Mouse (Mus musculus): Measurements from ENCODE around the gene Wnk2. TPM values are rescaled to one million over a fixed set of nuclear protein-coding genes. Genes with fewer than 3 reads are reported as not detected.

Gene Wnk2
- total RNA-seq, 4 experiments from 2014 or later = 115 to 126 (median 123) TPM

GRCm38 (mm10) chr13:49144451-49144850, 3.4 kb downstream of the Wnk2 start:
- no peak for DNase-seq (ENCODE audit: low spot score in 2 of 2)

- no peak for DNase-seq (ENCODE audit: low spot score in 2 of 2)
Observed at GRCm38 (mm10) chr13:49143323-49143722, 4.5 kb downstream of the Wnk2 start.

GRCm38 (mm10) chr13:49142396-49142795, 5.4 kb downstream of the Wnk2 start:
- DNase-seq (ENCODE audit: low spot score in 2 of 2) = no peak

GRCm38 (mm10) chr13:49140567-49140966, 7.2 kb downstream of the Wnk2 start:
- no peak for DNase-seq (ENCODE audit: low spot score in 2 of 2)

GRCm38 (mm10) chr13:49134491-49134890, 13.3 kb downstream of the Wnk2 start:
- DNase-seq (ENCODE audit: low spot score in 2 of 2) = no peak

GRCm38 (mm10) chr13:49133125-49133524, 14.7 kb downstream of the Wnk2 start:
- DNase-seq (ENCODE audit: low spot score in 2 of 2) = no peak

- no peak for DNase-seq (ENCODE audit: low spot score in 2 of 2)
Observed at GRCm38 (mm10) chr13:49131946-49132687, 15.7 kb downstream of the Wnk2 start.

- no peak for DNase-seq (ENCODE audit: low spot score in 2 of 2)
Observed at GRCm38 (mm10) chr13:49131342-49131855, 16.4 kb downstream of the Wnk2 start.

- peak in 1 of 2 experiments; percentile 68 for DNase-seq (ENCODE audit: low spot score in 2 of 2)
Observed at GRCm38 (mm10) chr13:49129845-49130244, 18.0 kb downstream of the Wnk2 start.

GRCm38 (mm10) chr13:49129154-49129553, 18.7 kb downstream of the Wnk2 start:
- no peak for DNase-seq (ENCODE audit: low spot score in 2 of 2)

GRCm38 (mm10) chr13:49127844-49128631, 19.8 kb downstream of the Wnk2 start:
- peak in 1 of 2 experiments; percentile 62 for DNase-seq (ENCODE audit: low spot score in 2 of 2)

GRCm38 (mm10) chr13:49122106-49122505, 25.7 kb downstream of the Wnk2 start:
- no peak for DNase-seq (ENCODE audit: low spot score in 2 of 2)

- no peak for DNase-seq (ENCODE audit: low spot score in 2 of 2)
Observed at GRCm38 (mm10) chr13:49117563-49117962, 30.3 kb downstream of the Wnk2 start.

GRCm38 (mm10) chr13:49114921-49115320, 32.9 kb downstream of the Wnk2 start:
- no peak for DNase-seq (ENCODE audit: low spot score in 2 of 2)

GRCm38 (mm10) chr13:49114116-49114515, 33.7 kb downstream of the Wnk2 start:
- DNase-seq (ENCODE audit: low spot score in 2 of 2) = no peak

- no peak for DNase-seq (ENCODE audit: low spot score in 2 of 2)
Observed at GRCm38 (mm10) chr13:49113345-49113744, 34.5 kb downstream of the Wnk2 start.

GRCm38 (mm10) chr13:49112652-49113051, 35.2 kb downstream of the Wnk2 start:
- no peak for DNase-seq (ENCODE audit: low spot score in 2 of 2)

GRCm38 (mm10) chr13:49109665-49110064, 38.1 kb downstream of the Wnk2 start:
- no peak for DNase-seq (ENCODE audit: low spot score in 2 of 2)

- no peak for DNase-seq (ENCODE audit: low spot score in 2 of 2)
Observed at GRCm38 (mm10) chr13:49108119-49108846, 39.5 kb downstream of the Wnk2 start.

- DNase-seq (ENCODE audit: low spot score in 2 of 2) = no peak
Observed at GRCm38 (mm10) chr13:49103913-49104312, 43.9 kb downstream of the Wnk2 start.

- no peak for DNase-seq (ENCODE audit: low spot score in 2 of 2)
Observed at GRCm38 (mm10) chr13:49103235-49103634, 44.6 kb downstream of the Wnk2 start.

- DNase-seq (ENCODE audit: low spot score in 2 of 2) = peak in 1 of 2 experiments; percentile 43
Observed at GRCm38 (mm10) chr13:49100417-49100816, 47.4 kb downstream of the Wnk2 start.

Data from left cerebral cortex, adult 8-10 months (tissue).